Mouse (Mus musculus): Measurements from ENCODE around the gene Phgdh. TPM values are rescaled to one million over a fixed set of nuclear protein-coding genes. Genes with fewer than 3 reads are reported as not detected.

Gene Phgdh
- total RNA-seq (2021) = 10 to 100 TPM; 32.4 to 33.0 TPM
- long read RNA-seq, experiment 1, transcript Phgdh-201 (12 exons, 1,893 nt) = major isoform, 96 of 107 reads
- long read RNA-seq, experiment 1, partial matches to known transcripts = 8 of 107 reads
- long read RNA-seq, experiment 1, other reads (novel, unspliced or antisense) = 3 of 107 reads
- long read RNA-seq, experiment 2, transcript Phgdh-201 (12 exons, 1,893 nt) = major isoform, 52 of 58 reads
- long read RNA-seq, experiment 2, partial matches to known transcripts = 6 of 58 reads
- long read RNA-seq, experiment 2, other reads (novel, unspliced or antisense) = 0 of 58 reads

DNA sequence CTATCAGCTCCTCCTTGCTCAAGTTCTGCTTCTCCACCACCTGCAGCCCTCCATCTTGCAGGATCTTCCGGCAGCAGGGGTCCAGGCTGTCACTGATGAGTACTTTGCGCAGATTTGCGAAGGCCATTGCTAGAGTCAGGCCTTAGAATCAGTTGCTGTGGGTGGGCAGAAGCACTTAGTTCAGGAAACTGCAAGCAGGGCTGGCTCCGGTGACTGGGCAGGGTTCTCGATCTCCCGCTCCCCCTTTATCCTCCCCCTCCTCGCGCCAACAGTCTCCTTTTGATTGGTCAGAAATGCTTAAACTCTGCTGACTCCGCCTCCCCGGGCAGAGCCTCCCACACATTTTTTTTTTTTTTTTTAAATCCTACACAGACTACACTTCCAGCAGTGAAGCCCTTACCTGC, at the start of gene Phgdh:
Phgdh (minus strand) TSS at position 285 of the 404 bp plus-strand sequence.
- DNase-seq = peak; percentile 77

DNA sequence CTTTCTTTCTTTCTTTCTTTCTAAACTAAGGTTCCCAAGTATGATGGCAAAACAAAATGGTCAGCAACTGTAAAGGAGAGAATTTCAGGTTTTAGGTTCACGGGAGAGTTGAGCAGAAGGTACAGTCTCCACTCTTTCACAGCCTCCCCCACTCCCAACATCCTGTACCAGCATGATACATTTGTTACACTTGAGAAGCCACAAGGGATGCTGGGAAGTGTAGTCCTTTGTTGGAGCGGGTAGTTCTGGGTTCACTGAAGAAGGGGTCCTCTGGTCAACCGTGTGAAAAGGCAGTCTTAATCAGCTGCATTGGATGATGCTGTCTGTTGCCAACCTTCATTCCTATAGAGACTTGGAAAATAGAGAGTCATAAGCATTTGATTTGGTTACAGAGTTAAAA, 49.5 kb upstream of the Phgdh start:
- DNase-seq = no peak

DNA sequence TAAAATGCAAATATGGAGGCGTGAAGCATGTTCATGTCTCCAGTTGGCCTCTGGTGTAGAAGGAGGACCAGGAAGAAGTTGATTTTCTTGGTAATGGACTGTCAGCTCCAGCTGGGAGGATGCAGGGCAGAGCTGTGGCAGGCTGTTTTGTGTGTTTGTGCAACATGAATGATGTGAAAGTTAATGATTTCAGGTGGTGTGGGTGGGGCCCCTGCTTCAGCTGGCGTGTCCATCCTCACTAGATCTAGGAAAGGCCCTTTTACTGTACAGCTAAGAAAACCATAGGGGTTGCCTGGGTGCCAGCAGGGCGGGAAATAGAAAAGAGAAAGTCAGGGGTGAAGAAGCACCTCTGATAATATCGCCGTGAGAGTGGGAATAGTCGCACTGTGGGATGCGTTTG, 48.0 kb upstream of the Phgdh start:
- DNase-seq = no peak

DNA sequence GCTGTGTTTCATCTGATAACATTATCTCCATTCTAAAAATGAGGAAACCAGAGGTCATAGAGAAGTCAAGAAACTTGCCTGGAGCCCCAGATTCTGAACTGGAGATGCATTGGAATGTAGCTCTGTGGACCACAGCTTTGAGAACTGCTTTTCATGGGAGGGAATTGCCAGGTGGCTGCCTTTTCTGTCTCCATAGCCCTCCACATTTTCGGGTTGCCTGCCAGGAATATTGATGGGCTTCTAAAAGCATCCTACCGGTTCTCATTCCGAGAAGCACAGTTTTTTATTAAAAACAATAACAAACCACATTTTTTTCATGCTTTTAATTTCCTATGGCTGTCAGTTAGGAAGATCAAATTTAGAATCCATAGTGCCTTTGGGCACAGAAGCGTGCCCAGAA, 47.3 kb upstream of the Phgdh start:
- no peak for DNase-seq

DNA sequence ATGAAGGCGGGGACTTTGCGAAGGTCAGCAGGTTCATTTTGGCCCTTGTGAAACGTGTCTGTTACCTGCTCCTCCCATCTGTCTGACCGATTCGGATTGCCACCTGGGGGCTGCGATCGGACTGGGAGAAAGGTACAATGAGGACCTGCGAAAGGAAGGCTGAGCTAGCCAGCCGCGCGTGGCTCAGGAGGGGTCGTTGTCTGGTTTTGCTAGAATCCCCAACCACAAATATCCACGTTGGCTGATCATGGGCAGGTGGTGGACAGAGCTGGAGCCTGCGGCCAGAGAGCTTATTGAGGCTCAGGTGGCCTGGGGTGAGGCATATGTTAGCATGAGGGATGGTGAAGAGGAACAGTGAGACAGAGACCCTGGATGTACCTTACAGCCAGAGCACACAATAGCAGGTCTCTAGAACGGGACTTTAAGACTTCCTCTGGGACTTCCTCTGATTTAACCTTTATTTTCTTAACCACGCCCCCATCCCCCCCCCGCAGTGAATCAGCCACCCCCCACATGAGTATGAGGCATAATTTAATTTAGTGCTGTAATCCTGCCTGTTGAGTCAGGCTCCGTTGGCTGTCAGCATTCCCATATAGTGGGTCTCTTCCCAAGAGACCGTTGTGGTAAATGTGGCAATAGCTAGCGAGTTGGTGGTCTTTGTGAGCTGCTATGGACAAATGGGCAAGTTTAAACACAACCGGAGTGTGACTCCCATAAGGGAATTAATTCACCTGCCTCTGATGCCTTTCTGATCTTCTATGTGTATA, 43.4 kb upstream of the Phgdh start:
- peak; percentile 10 for DNase-seq

DNA sequence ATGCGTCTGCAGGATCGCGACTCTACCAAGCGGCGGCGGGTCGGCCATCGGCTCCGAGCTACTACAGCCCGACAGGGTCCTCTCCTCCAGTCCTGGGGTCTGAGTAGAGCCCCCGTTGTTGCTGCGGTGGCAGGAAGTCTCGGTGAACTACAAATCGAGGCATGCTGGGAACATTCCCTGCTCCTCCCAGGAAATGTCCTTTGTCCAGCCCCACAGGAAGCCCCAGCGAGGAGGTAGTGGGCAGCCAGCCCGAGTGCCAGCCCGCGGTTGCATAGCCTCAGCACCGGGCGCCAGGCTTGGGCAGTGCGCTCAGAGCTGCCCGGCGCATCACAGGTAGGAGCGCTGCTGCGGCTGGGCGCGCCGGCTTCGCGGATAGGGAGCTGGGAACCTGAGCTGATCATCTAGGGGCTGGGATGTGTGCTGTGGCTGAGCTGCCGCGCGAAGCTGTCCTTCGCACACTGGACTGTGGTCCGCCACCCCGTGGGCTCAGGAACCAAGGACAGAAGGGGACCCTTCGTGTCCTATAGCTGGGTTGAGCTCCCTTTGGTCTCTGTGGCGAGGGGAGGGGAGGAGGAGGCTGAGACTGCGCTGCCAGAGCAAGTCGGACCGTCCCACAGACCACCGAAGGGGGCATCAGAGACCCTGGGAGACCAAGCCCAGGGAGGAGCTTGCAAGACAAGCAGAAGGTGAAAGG, 42.6 kb upstream of the Phgdh start, which contains the start of gene Zfp697:
Zfp697 (plus strand) TSS at position 216 of the 694 bp plus-strand sequence.
- peak; percentile 88 for DNase-seq

DNA sequence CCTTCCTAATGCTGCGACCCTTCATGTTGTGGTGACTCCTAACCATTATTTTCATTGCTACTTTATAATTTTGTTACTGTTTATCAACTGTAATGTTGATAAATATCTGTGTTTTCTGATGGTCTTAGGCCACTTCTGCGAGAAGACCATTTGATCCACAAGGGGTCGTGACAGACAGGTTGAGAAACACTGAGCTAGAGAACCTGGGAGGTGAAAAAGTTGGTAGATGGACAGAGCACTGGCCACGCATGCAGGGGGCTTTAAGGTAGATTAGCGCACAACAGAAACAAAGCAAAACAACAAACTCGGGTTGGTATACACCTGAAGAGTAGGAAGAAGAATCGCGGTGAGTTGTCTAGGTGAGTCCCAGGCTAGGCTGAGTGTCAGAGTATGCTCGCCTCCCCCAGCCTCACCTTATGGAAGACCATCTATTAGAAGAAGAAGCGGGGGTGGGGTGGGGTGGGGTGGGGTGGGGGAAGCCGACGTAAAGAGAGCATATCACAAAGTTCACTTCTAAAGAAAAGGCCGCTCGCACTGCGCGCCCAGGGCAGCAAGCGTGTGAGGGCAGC, 42.0 kb upstream of the Phgdh start:
- DNase-seq = peak; percentile 4

DNA sequence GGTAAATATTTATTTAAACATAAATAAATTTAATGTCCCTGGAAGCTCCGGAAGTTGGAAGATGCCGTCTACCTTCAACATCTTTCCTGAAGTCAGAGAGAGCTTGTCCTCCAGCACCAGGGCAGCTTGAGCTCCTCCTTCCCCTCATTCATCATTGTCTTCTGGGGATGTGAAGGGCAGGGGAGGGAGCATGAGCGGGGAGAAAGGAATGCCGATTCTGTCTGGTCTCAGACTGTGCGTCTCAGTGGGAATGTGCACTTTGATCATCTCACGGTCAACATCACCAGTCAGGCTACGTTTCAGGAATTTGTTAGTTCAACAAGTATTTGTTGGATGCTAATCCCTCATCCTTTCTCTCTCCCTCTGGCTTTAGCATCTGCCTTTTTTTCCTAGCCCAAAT, 39.4 kb upstream of the Phgdh start:
- peak; percentile 45 for DNase-seq

DNA sequence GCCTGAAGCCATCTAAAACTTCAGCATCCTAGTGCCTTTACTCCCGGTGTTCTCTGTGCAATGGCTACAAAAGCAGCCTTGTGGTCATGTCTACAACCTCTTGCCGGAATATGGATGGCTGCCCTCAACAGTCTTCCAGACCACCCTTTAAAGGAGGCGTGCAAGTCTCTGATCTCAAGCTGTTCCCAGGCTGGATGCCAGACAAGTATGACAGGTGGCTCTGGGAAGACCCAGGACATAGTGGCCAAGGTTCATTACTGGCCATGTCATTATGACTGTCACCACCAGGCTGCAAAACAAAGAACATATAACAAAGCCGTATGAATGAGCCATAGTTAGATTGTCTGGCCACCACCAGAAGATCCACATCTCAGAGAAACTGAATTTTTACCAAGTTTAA, 38.5 kb upstream of the Phgdh start:
- no peak for DNase-seq

DNA sequence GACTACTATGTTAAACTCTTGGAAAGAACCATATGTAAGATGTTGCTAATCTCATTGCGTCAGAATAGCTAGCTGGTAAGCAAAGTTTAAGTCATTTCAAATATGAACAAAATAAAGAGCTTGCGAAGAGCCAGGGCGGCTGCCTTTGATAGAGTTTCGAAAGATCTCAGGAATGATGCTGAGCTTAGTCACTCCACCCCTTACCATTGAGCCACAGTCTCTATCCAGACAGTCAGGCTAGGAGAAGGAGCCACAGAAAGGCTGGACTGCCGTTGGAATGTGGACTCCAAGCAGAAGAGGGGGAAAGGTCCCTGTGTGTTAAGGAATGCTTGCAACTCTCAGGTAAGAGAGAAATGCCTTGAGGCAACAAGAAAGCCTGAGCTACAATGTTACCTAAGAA, 35.2 kb upstream of the Phgdh start:
- DNase-seq = no peak

DNA sequence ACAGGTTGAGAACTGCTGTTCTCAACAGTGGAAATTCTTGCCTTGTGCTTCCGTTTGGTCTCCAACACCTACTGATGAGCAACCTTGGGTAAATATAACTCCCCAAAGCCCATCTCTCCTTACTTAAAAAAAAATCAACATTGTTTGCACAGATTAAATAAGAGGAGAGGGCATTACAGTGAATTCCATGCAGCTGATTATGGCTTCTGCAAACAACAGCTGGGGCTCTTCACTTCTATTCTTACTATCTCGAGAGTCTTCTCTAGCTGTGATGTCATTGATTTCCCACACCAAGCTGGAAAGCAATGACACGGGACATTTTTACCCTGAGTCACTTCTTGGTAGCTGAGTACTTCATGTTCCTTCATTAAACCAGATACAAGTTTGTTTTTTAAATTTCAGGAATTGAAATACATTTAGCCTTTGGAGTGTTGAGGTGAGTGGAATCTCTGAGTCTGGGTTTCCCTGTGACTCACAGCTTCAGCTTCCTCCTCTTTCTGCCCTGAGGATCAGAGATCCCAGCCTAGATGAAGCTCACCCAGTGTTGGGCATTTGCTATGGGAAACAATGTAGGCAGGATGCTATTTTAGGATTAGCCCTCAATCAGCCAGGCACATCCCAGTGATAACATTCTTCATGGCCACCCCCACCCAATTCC, 34.4 kb upstream of the Phgdh start:
- DNase-seq = no peak

DNA sequence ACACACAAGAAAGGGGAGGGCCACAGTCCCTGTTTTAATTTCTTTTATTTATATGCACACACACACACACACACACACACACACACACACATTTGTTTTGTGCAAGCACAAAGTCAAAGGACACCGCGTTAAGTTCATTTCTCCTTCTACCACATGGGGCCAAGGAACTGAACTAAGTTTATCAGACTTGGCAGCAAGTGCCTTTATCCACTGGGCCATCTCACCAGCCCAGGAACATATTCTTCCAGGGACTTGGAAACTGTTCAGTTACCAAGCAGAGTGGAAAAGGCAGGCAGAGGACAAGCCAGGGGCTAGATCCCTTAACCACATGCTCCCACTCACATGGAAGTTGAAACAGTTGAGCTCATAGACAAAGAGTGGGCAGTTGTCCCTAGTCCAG, 29.0 kb upstream of the Phgdh start:
- DNase-seq = no peak

DNA sequence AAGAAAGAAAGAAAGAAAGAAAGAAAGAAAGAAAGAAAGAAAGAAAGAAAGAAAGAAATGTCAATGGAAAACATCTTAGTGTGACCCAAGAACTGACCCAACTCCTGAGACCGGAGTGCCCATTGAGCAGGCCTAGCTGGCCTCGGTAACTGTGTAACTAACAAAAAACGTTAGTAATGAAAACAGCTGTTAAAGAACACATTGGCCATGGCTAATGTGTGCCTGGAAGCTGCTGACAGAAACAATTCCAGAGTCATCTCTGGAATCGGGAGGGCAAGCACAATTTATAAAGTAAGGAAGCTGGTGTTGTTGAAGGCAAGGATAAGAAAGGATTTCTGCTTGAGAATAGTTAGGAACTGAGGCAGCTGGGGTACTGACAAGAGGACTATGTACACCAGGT, 28.5 kb upstream of the Phgdh start:
- DNase-seq = no peak

DNA sequence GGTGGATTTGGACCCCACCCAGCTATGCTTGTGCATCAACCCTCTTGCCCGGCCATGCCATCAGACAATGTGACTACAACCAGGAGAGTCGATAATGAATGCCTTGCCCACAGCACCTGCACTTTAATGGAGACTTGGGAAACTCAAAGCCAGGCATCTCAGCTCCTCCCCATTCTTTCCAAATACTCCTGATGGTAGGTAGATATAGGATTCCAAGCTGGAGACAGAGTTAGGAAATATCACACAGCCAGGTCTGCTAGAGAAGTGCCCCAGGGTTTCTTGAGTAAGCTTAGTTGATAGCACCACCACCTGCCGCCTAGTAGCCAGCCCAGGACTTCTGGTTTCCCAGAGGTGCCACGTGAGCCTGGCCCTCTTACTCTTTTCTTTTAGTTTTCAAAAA, 27.0 kb upstream of the Phgdh start:
- DNase-seq = no peak

DNA sequence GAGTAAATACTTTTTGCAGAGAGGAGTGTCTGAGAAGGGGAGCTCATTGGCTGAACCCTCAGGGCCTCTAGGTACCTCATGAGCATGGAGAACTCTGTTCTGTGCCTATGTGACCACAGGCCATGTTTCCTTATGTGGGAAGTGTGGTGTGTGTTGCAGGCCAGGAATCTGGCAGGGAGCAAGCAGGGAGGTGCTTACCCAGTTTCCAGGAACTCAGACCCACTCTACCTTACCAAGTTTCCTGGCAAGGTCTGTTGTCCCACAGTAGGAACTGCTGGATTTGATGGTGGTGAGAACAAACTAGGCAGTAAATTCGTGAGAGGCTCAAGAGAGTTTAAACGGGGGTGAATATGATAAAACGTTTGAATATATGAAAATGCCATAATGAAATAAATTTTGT, 26.3 kb upstream of the Phgdh start:
- DNase-seq = no peak

DNA sequence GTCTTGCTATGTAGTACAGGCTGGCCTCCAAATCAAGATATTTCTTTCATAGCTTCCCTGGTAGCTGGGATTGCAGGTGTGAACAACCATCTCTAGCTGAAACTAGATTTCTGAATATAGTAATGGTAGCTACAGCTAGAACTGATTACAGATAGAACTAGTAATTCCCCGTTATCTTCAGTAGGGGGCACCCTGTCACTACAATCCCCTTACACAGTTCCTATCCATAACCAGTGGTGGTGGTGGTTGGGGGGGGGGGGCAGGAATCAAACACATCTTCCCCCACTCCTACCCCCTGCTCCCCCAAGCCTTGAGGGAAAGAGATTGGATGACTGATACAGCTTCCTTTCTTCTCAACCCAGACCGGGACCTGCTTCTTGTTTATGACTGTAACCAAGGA, 23.0 kb upstream of the Phgdh start:
- DNase-seq = peak; percentile 32

DNA sequence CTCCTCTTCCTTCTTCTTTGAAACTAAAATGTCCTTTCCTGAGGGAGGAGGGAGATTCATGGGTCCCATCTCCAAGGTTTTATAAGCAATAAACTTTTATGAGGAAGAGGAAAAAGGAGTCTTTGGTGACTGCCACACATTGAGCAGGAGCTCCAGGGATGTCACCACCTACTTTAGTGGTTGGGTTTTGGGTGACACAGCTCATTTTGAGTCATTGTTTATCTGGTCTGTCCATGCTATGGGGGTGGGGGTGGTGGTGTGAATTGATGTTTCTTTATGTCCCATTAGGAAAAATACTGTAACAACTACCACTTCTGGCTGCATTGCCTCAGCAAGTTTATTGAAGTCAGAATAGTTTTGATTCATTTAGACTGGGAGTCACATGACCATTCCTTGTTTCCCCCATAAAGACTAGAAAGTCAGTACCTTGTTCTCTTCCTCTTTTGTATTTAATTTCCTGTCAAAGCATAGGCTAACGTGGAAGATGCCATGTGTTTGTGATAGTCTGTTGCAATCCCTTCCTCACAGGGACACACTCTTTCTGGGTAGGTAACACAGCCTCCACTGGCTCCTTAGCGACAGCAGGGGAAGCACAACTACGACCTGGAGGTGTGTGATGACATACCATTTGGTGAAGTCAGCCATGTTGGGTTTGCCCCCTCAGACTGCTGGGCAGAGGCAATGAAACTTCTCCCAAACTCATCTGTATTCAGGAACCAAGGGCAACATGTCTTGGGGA, 17.0 kb upstream of the Phgdh start:
- no peak for DNase-seq

DNA sequence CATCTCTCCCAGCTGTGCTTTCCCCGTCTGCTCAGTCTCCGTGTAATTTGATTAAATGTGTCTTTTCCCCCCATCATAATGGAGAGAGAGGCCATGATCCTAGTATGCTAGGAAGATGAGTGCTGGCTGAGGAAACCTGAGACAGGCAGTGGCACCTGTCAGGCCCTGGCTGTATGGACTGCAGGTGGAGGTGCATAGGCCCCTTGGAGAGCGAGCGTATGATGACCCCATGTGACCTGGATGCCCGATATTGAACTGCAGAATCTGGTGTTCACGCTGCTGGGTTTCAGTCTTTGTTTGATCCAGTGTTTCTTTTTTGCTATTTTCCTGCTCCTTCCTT, 16.2 kb upstream of the Phgdh start:
- no peak for DNase-seq

DNA sequence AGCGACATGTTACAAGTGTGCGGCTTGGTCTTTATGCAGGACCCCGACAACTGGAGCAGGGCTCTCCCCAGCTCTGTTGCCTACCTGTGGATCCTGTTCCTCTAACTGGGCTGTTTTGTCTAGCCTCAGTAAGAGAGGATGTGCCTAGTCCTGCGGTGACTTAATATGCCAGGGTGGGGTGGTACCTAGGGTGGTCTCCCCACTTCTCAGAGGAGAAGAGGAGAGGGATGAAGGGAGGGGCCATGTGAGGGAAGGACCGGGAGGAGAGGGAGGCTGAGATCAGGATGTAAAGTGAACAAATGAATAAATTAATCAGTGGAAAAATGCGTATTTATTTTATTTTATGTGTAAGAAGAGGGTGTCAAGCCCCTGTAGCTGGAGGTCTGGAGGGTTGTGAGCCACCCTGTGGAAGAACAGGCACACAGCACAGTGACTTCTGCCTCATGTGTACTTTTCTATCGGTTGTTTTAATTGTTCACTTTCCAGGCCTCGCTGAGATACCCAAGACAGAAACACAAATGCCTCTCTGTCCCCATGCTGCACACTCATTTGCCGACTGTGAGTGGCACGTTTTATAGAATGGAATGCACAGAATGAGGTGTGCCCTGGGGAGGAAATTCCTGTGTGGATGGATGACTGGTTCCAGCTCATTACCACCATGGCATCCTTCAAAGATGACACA, 15.7 kb upstream of the Phgdh start:
- DNase-seq = no peak

DNA sequence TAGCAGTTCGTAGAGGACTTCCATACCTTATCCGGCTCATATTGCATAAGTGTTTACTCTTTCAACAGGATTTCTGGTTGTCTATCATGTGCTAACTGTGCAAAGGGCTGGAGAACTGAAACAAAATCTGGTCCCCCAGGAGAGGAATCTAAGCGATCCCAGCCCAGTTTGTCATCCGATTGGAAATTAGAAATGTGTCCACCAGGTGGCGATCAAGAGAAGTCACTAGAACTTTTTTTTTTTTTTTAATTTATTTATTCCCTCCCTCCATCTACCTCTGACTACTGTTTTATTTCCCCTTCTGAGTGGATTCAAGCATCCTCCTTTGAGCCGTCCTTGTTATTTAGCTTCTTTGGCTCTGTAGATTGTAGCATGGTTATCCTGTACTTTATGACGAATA, 14.1 kb upstream of the Phgdh start:
- DNase-seq = peak; percentile 80

DNA sequence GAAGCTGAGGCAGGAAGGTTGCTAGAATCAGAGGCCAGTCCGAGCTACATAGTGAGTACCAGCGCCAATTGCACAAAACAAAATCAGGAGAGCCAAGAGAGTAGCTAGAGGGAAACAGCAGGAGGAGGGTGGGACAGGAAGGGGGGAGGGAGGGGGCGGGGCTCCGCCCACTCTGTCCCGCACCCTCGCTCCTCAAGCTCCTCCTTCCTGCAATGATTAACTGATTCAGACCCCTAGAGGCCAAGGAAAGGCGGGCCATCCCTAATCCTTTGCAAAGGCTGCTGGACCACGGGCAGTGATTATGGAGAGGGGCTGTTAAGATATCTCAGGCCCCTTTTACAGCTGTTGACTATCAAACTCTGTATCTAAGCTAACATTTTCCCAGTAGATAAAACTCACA, 8.9 kb upstream of the Phgdh start:
- no peak for DNase-seq
